Mouse (Mus musculus) C2C12 (cell line): ENCODE measurements around the gene Nhej1.

ENCODE experiments used
- CTCF ChIP-seq: IDR thresholded peaks from one replicate; pipeline ENCODE4 v1.5.1; 2011; ENCODE audit not compliant: control insufficient read depth, insufficient read depth, insufficient read length
- MYOD1 ChIP-seq: IDR thresholded peaks from one replicate; pipeline ENCODE4 v1.6.1; 2011; ENCODE audit warnings: low read depth; ENCODE audit not compliant: control insufficient read depth, insufficient read length
- USF1 ChIP-seq: IDR thresholded peaks from one replicate; pipeline ENCODE4 v1.6.1; 2011; ENCODE audit warnings: low read depth, mild to moderate bottlenecking, control low read depth, moderate library complexity

GRCm38 (mm10) chr1:75168093-75168471 lies 43.1 kb upstream of the Nhej1 start:
- no peak for TF ChIP-seq USF1
- TF ChIP-seq CTCF: no peak
- no peak for TF ChIP-seq MYOD1
